Mouse (Mus musculus): ENCODE results near the gene Olfr547.
A peak's percentile ranks its signal among the peaks of the same experiment; 100 is the strongest.

The Olfr547 gene

DNA sequence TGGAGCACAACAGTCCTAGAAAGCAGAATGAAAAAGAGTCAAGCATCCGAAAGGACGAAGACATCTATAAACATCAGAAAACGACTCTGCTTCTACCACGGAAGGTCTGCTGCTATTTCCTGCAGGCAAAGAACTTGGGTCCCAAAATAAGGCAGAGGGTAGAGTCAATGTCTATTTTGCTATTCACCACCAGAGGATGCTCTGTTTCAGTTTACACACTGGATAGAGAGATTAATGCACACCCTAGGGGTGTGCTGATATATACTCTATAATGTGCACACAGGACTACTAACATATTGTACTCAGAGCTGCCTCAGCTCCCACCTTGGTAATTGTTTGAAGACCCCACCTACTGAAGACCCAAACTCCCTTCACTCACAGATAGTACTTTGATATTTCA lies 31.7 kb downstream of the Olfr547 start:
- DNase-seq (ENCODE audit: low read depth, low spot score): no peak

DNA sequence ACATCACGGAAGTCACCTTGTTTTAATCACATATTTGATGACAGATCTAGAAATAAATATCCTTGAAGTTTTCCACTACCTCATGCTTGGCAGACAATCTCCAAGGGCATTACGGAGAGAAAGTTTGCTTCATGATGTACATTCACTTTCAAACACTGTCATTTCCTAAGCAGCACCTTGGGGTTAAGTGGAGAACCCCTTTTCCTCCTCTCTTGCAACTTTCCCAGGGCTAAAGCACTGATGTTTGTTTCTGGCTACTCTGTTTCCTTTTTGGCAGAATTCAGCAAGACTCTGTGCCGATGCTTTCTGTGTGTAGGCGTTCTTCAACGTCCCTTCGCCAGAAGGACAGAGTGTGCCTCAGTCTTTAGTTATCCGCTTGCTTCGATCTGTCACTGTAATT lies 36.6 kb downstream of the Olfr547 start, which contains the start of gene Olfr550:
Gene Olfr550, plus strand, starts transcription at position 301 of the 400 bp plus-strand sequence.
- DNase-seq (ENCODE audit: low read depth, low spot score): no peak

GRCm38 (mm10) chr7:102573174-102573830 lies 38.8 kb downstream of the Olfr547 start:
- peak; percentile 16 for DNase-seq (ENCODE audit: low read depth, low spot score)

GRCm38 (mm10) chr7:102575998-102576397 lies 41.4 kb downstream of the Olfr547 start:
- DNase-seq (ENCODE audit: low read depth, low spot score): no peak

All from brain, embryonic 18.5 days (tissue).